In genomic region chr9:41582171-41582570, GRCm38 (mm10) we compare ENCODE assay signal across 9 mouse cellular contexts.
DNase-seq lines count a peak whose midpoint lies in the region; ATAC-seq lines count a peak whose summit lies in the region.
"Had no signal": no experiment of that assay in that cellular context is flagged by ENCODE, and none has a peak within 500 bp of the region (broad histone marks: within the 10 kb centered on the region; RNA-seq: fewer than 3 reads in every experiment).

No protein-coding gene starts in this region.

- whole genome bisulfite sequencing in limb, embryonic 12.5 days: 12% methylated on average over 8 of the region's 8 CpGs

- H3K4me2 ChIP-seq in limb, embryonic 12.5 days: peak overlapping the region; percentile 73

- H3K36me3 ChIP-seq in limb, embryonic 12.5 days: peaks cover 16% of the 10 kb centered on the region

- ATAC-seq in limb, embryonic 12.5 days (ENCODE audit: insufficient number of reproducible peaks, insufficient read depth, low FRiP score, low TSS enrichment, low read depth): no peak
- no peak for ATAC-seq in megakaryocyte-erythroid progenitor cell, adult 5-6 weeks (replicated peaks; ENCODE audit: low FRiP score, low TSS enrichment, poor library complexity, severe bottlenecking)

- H3K4me1 ChIP-seq in limb, embryonic 12.5 days (replicated peaks): peaks cover 31% of the 10 kb centered on the region

- peak overlapping the region; percentile 99 for H3K9ac ChIP-seq in limb, embryonic 12.5 days (replicated peaks)
- H3K9ac ChIP-seq: liver, embryonic 14.5 days had no signal

- peak overlapping the region; percentile 100 for H3K27ac ChIP-seq in limb, embryonic 12.5 days
- H3K27ac ChIP-seq: liver, embryonic 14.5 days had no signal

- no peaks in the 10 kb centered on the region for H3K9me3 ChIP-seq in limb, embryonic 12.5 days

- no peaks in the 10 kb centered on the region for H3K27me3 ChIP-seq in limb, embryonic 12.5 days

- DNase-seq in adrenal gland, adult (ENCODE audit: inconsistent age in 2 of 2, low spot score in 1 of 2): peak; percentile 9 to 60
- DNase-seq in adrenal gland, adult 18-20 months (ENCODE audit: low spot score in 2 of 2): no peak
- DNase-seq in right cerebral cortex, postnatal 4 days: peak; percentile 33
- no peak for DNase-seq in right cerebral cortex, postnatal 14 days
- DNase-seq in frontal cortex, adult 2 months (ENCODE audit: extremely low spot score in 1 of 2, low spot score in 1 of 2): no peak
- DNase-seq in thymus, postnatal 14 days: no peak

- H3K4me3 ChIP-seq in limb, embryonic 12.5 days (replicated peaks): peak overlapping the region; percentile 69

Comparison
In these comparisons a context has a peak if more than half of its experiments do, and no peak if none do; other contexts are left out.
1. DNase-seq: peak in adrenal gland, adult (2 of 2) and right cerebral cortex, postnatal 4 days (single experiment); none in adrenal gland, adult 18-20 months (0 of 2), right cerebral cortex, postnatal 14 days (single experiment), frontal cortex, adult 2 months (0 of 2) and thymus, postnatal 14 days (single experiment).